Mouse (Mus musculus) stomach, embryonic 15.5 days (tissue): ENCODE measurements around the gene Fam167b. TPM values are rescaled to one million over a fixed set of nuclear protein-coding genes. Genes with fewer than 3 reads are reported as not detected.
"Not testable (repeated sequence)": the region's sequence is repeated elsewhere in the genome, so short reads cannot be mapped to it uniquely, and the experiment has no call there.

Source experiments
- ATAC-seq: fragments of 200-750 bp; cut with Nextera tagmentation; 2 replicates; pipeline ENCODE4 v1.8.0; 2017; ENCODE audit warnings: low read depth, moderate number of reproducible peaks, moderate TSS enrichment; ENCODE audit not compliant: insufficient read depth, low FRiP score
- H3K27ac ChIP-seq: fragments of 300-500 bp; sonication (generic); 2 replicates; pipeline ENCODE4 v1.5.1; 2015; ENCODE audit warnings: mild to moderate bottlenecking, inconsistent platforms
- H3K27me3 ChIP-seq: fragments of 300-500 bp; sonication (generic); replicated peaks from 2 replicates; pipeline ENCODE4 v1.6.1; 2015; ENCODE audit warnings: inconsistent platforms
- H3K36me3 ChIP-seq: fragments of 300-500 bp; sonication (generic); 2 replicates; pipeline ENCODE4 v1.6.1; 2015; ENCODE audit warnings: inconsistent platforms
- H3K4me1 ChIP-seq: fragments of 300-500 bp; sonication (generic); 2 replicates; pipeline ENCODE4 v1.6.1; 2015; ENCODE audit warnings: inconsistent platforms
- H3K4me2 ChIP-seq: fragments of 300-500 bp; sonication (generic); 2 replicates; pipeline ENCODE4 v1.6.1; 2015; ENCODE audit warnings: mild to moderate bottlenecking, inconsistent platforms
- H3K4me3 ChIP-seq: fragments of 300-500 bp; sonication (generic); replicated peaks from 2 replicates; pipeline ENCODE4 v1.5.1; 2015; ENCODE audit warnings: inconsistent platforms
- H3K9ac ChIP-seq: fragments of 300-500 bp; sonication (generic); 2 replicates; pipeline ENCODE4 v1.6.1; 2015; ENCODE audit warnings: inconsistent platforms
- H3K9me3 ChIP-seq: fragments of 300-500 bp; sonication (generic); 2 replicates; pipeline ENCODE4 v1.6.1; 2016; ENCODE audit warnings: inconsistent platforms
- WGBS: fragments of 180-500 bp; shearing (Covaris S2); methylation state at CpG from one replicate; pipeline ENCODE4 v1.1.7; 2015; 5-methylcytosine and 5-hydroxymethylcytosine counted together
- polyA plus RNA-seq: library from polyadenylated mRNA; unstranded; fragments of >200 nt; fragmentation: Nextera tagmentation; extraction: Ambion mirVana; gene quantifications from 2 replicates; pipeline ENCODE4 v1.2.1, GENCODE M21; 2015

Gene Fam167b
- polyA plus RNA-seq, 1 experiment from 2014 or later: 3.5 TPM

GRCm38 (mm10) chr4:129556532-129557223, 21.7 kb downstream of the Fam167b start:
- H3K9me3 ChIP-seq: no peaks in the 10 kb centered on the region

GRCm38 (mm10) chr4:129555862-129556531, 22.4 kb downstream of the Fam167b start:
- peak overlapping the region; percentile 48 for H3K4me3 ChIP-seq
- H3K9me3 ChIP-seq: no peaks in the 10 kb centered on the region
- peak overlapping the region; percentile 21; the same call in 1 of the 2 replicates for H3K9ac ChIP-seq
- H3K4me2 ChIP-seq: peak overlapping the region; percentile 76
- no peaks in the 10 kb centered on the region for H3K27me3 ChIP-seq
- H3K36me3 ChIP-seq: no peaks in the 10 kb centered on the region
- peak; percentile 45 for ATAC-seq
- peak overlapping the region; percentile 37 for H3K27ac ChIP-seq
- 1% methylated on average over 24 of the region's 24 CpGs for WGBS
- peaks cover 12% of the 10 kb centered on the region for H3K4me1 ChIP-seq

More at GRCm38 (mm10) chr4:129556532-129557223, 21.7 kb downstream of the Fam167b start:
- 0 out of 2 replicates have a peak overlapping the region, but pooled peaks have one; percentile 23 for H3K9ac ChIP-seq
- WGBS: 5% methylated on average over 33 of the region's 33 CpGs
- H3K4me2 ChIP-seq: peak overlapping the region; percentile 76
- H3K27ac ChIP-seq: peak overlapping the region; percentile 71
- peak overlapping the region; percentile 48 for H3K4me3 ChIP-seq
- H3K27me3 ChIP-seq: no peaks in the 10 kb centered on the region
- peak; percentile 70 for ATAC-seq
- H3K4me1 ChIP-seq: peaks cover 12% of the 10 kb centered on the region
- H3K36me3 ChIP-seq: no peaks in the 10 kb centered on the region

GRCm38 (mm10) chr4:129555421-129555861, 22.9 kb downstream of the Fam167b start:
- Histone ChIP-seq H3K9ac (peak overlapping the region; percentile 21; the same call in 1 of the 2 replicates), H3K36me3 (no peaks in the 10 kb centered on the region), H3K4me3 (peak overlapping the region; percentile 48), H3K4me2 (peak overlapping the region; percentile 76), H3K4me1 (peaks cover 12% of the 10 kb centered on the region), H3K27me3 (no peaks in the 10 kb centered on the region), H3K9me3 (no peaks in the 10 kb centered on the region), H3K27ac (no peak overlapping the region)
- peak; percentile 6; the same call in 1 of the 2 replicates for ATAC-seq
- WGBS: 6% methylated on average over 16 of the region's 16 CpGs

GRCm38 (mm10) chr4:129554512-129554911, 23.8 kb downstream of the Fam167b start:
- ATAC-seq, H3K4me2 ChIP-seq, H3K4me3 ChIP-seq, H3K27me3 ChIP-seq, H3K9me3 ChIP-seq, H3K27ac ChIP-seq, H3K9ac ChIP-seq, H3K36me3 ChIP-seq: not testable (repeated sequence)
- 94% methylated on average over 6 of the region's 6 CpGs for WGBS
- H3K4me1 ChIP-seq: peaks cover 12% of the 10 kb centered on the region

- WGBS: 57% methylated on average over 1 of the region's 1 CpGs
- Histone ChIP-seq H3K9ac (no peak overlapping the region), H3K27me3 (no peaks in the 10 kb centered on the region), H3K4me1 (0 out of 2 replicates have a peak, but pooled peaks cover under 1% of the 10 kb centered on the region), H3K27ac (no peak overlapping the region), H3K36me3 (0 out of 2 replicates have a peak, but pooled peaks cover 3% of the 10 kb centered on the region), H3K4me3 (no peak overlapping the region), H3K9me3 (no peaks in the 10 kb centered on the region), H3K4me2 (no peak overlapping the region)
- no peak for ATAC-seq
Observed at GRCm38 (mm10) chr4:129550295-129550694, 28.1 kb downstream of the Fam167b start.

- 0 out of 2 replicates have a peak, but pooled peaks cover 3% of the 10 kb centered on the region for H3K36me3 ChIP-seq
- no peaks in the 10 kb centered on the region for H3K9me3 ChIP-seq
- H3K27ac ChIP-seq: no peak overlapping the region
- no peaks in the 10 kb centered on the region for H3K4me1 ChIP-seq
- ATAC-seq: no peak
- no peak overlapping the region for H3K4me3 ChIP-seq
- 91% methylated on average over 2 of the region's 2 CpGs for WGBS
- H3K9ac ChIP-seq: no peak overlapping the region
- no peak overlapping the region for H3K4me2 ChIP-seq
- H3K27me3 ChIP-seq: no peaks in the 10 kb centered on the region
Observed at GRCm38 (mm10) chr4:129549306-129549705, 29.0 kb downstream of the Fam167b start.

GRCm38 (mm10) chr4:129547631-129548030, 30.7 kb downstream of the Fam167b start:
- WGBS: 84% methylated on average over 4 of the region's 4 CpGs
- not testable (repeated sequence) for H3K9ac ChIP-seq

GRCm38 (mm10) chr4:129544106-129544505, 34.2 kb downstream of the Fam167b start:
- Histone ChIP-seq H3K9me3 (no peaks in the 10 kb centered on the region), H3K4me1 (peaks cover 15% of the 10 kb centered on the region; the same call in 1 of the 2 replicates), H3K36me3 (peaks cover 7% of the 10 kb centered on the region; the same call in 1 of the 2 replicates), H3K4me3 (no peak overlapping the region), H3K27ac (no peak overlapping the region), H3K27me3 (no peaks in the 10 kb centered on the region), H3K9ac (no peak overlapping the region), H3K4me2 (no peak overlapping the region)
- ATAC-seq: no peak
- WGBS: 81% methylated on average over 4 of the region's 4 CpGs

More at GRCm38 (mm10) chr4:129547631-129548030, 30.7 kb downstream of the Fam167b start:
- not testable (repeated sequence) for H3K36me3 ChIP-seq, H3K4me3 ChIP-seq, H3K4me1 ChIP-seq, H3K27me3 ChIP-seq, H3K4me2 ChIP-seq, ATAC-seq, H3K9me3 ChIP-seq, H3K27ac ChIP-seq

- peaks cover 12% of the 10 kb centered on the region; the same call in 1 of the 2 replicates for H3K36me3 ChIP-seq
- H3K9ac ChIP-seq: peak within 1 kb of the TSS; percentile 57
- H3K27ac ChIP-seq: peak within 1 kb of the TSS; percentile 80
- H3K4me2 ChIP-seq: peak within 1 kb of the TSS; percentile 75
- no peaks in the 10 kb centered on the region for H3K9me3 ChIP-seq
- H3K4me3 ChIP-seq: peak within 1 kb of the TSS; percentile 82
- ATAC-seq: peak; percentile 99
- H3K4me1 ChIP-seq: peaks cover 15% of the 10 kb centered on the region; the same call in 1 of the 2 replicates
- H3K27me3 ChIP-seq: no peaks in the 10 kb centered on the region
- WGBS: under 1% methylated on average over 46 of the region's 46 CpGs
Observed at GRCm38 (mm10) chr4:129542592-129543141, 35.7 kb downstream of the Fam167b start, which contains the start of gene Hdac1. Gene Hdac1, minus strand, starts transcription at chr4:129542713.

GRCm38 (mm10) chr4:129541868-129542591, 36.3 kb downstream of the Fam167b start:
- ATAC-seq: no peak
- H3K4me2 ChIP-seq: peak overlapping the region; percentile 75
- H3K27me3 ChIP-seq: no peaks in the 10 kb centered on the region
- H3K9me3 ChIP-seq: no peaks in the 10 kb centered on the region
- H3K36me3 ChIP-seq: peaks cover 12% of the 10 kb centered on the region; the same call in 1 of the 2 replicates
- under 1% methylated on average over 30 of the region's 30 CpGs for WGBS
- peaks cover 15% of the 10 kb centered on the region; the same call in 1 of the 2 replicates for H3K4me1 ChIP-seq
- H3K27ac ChIP-seq: peak overlapping the region; percentile 80
- peak overlapping the region; percentile 82 for H3K4me3 ChIP-seq
- peak overlapping the region; percentile 57 for H3K9ac ChIP-seq

GRCm38 (mm10) chr4:129540012-129540411, 38.3 kb downstream of the Fam167b start:
- ATAC-seq: no peak
- Histone ChIP-seq H3K9me3 (no peaks in the 10 kb centered on the region), H3K36me3 (peaks cover 20% of the 10 kb centered on the region; the same call in 1 of the 2 replicates), H3K4me1 (peaks cover 15% of the 10 kb centered on the region; the same call in 1 of the 2 replicates), H3K27me3 (no peaks in the 10 kb centered on the region), H3K4me2 (no peak overlapping the region), H3K4me3 (no peak overlapping the region), H3K9ac (no peak overlapping the region), H3K27ac (no peak overlapping the region)
- 88% methylated on average over 6 of the region's 6 CpGs for WGBS
